Mouse (Mus musculus): ENCODE measurements at regions not wholly inside any gene's neighbourhood (a gene's known extent, or its start where the extent isn't known, plus 50 kb on each side); places are given as distances from the start of the nearest gene placed in this dataset.
A peak's percentile ranks its signal among the peaks of the same experiment; 100 is the strongest.

DNA sequence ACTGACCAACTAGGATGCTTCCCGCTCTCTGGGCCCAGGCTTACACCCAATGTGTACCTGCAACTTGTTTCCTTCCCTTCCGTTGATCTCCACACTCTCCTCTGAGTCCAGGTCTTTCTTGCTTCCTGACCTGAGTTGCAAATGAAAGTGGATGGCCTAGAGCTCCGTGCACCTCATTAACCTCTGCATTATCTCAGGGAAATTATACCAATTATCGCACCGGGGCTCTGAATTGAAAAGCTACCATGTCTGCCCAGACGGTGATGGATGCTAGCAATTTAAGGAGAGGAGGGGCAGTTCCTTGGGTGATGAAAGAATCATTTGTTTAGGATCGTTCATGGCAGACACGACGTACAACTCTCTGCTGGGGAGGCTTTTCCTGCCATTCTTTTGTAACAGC lies 460.4 kb upstream of the Cdh11 start:
- Histone ChIP-seq H3K9ac (replicated peaks; ENCODE audit: low read length) (no peak overlapping the region), H3K4me1 (ENCODE audit: insufficient read depth, low read length) (no peaks in the 10 kb centered on the region), H3K27me3 (ENCODE audit: insufficient read depth, low read length) (no peaks in the 10 kb centered on the region), H3K4me3 (ENCODE audit: low read length) (no peak overlapping the region), H3K36me3 (ENCODE audit: insufficient read depth, low read length) (no peaks in the 10 kb centered on the region), H3K4me2 (ENCODE audit: low read depth, low read length) (no peak overlapping the region), H3K27ac (no peak overlapping the region), H3K9me3 (ENCODE audit: low read length) (no peaks in the 10 kb centered on the region)
- 27% methylated on average over 9 of the region's 9 CpGs for WGBS
- ATAC-seq (no peak), DNase-seq (ENCODE audit: low spot score) (peak; percentile 2)
- no peak for TF ChIP-seq CTCF (IDR thresholded peaks at IDR 0.05; ENCODE audit: low read depth)

DNA sequence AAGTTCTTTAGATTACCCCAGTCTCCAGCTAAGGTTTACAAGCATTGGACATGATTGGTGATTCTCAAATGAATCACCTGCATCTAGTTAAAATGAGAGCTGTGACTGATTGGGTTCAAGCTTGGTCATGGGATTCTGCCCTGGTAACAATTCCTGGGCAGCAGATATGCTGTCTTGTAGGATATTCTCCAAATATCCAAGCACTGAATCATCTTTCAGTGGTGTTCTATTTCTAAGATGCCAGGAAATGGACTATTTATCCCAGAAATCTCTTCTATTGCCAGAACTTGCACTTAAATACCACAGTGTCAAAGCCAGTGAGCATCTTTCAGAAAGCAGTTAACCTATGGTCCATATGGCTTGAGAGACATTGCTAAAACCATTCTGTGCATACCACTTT lies 475.8 kb upstream of the Cdh11 start:
- no peak overlapping the region for H3K9ac ChIP-seq (replicated peaks; ENCODE audit: low read length)
- DNase-seq (ENCODE audit: low spot score): no peak
- no peak overlapping the region for H3K4me2 ChIP-seq (ENCODE audit: low read depth, low read length)
- H3K4me1 ChIP-seq (ENCODE audit: insufficient read depth, low read length): no peaks in the 10 kb centered on the region
- ATAC-seq: no peak
- H3K27ac ChIP-seq: no peak overlapping the region
- H3K27me3 ChIP-seq (ENCODE audit: insufficient read depth, low read length): no peaks in the 10 kb centered on the region
- H3K4me3 ChIP-seq (ENCODE audit: low read length): no peak overlapping the region
- H3K36me3 ChIP-seq (ENCODE audit: insufficient read depth, low read length): no peaks in the 10 kb centered on the region
- TF ChIP-seq CTCF (IDR thresholded peaks at IDR 0.05; ENCODE audit: low read depth): no peak
- no peaks in the 10 kb centered on the region for H3K9me3 ChIP-seq (ENCODE audit: low read length)

DNA sequence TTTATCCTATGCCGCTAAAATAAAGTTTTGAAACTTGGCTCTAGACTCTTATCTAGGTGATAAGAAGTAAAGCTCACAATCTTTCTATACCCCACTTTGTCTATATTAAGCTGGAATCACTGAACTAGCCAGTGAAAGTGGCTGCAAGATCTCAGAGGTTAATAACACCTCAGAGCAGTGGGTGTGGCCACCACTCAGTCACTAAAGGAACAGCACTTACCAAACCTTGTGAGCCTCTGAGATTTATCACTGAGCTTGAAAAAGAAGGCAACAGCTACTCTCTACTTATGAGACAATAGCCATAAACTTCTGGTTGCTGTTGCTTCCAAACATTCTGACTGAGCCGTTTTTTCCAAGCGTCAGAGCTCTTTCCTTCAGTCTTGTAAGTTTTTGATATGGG lies 484.6 kb upstream of the Cdh11 start:
- no peaks in the 10 kb centered on the region for H3K27me3 ChIP-seq (ENCODE audit: insufficient read depth, low read length)
- no peaks in the 10 kb centered on the region for H3K36me3 ChIP-seq (ENCODE audit: insufficient read depth, low read length)
- H3K27ac ChIP-seq: peak overlapping the region; percentile 54; the same call in 1 of the 2 replicates
- 88% methylated on average over 3 of the region's 3 CpGs for WGBS
- no peak overlapping the region for H3K4me3 ChIP-seq (ENCODE audit: low read length)
- H3K9ac ChIP-seq (replicated peaks; ENCODE audit: low read length): no peak overlapping the region
- no peak for DNase-seq (ENCODE audit: low spot score)
- ATAC-seq: no peak
- no peak for TF ChIP-seq CTCF (IDR thresholded peaks at IDR 0.05; ENCODE audit: low read depth)
- H3K4me2 ChIP-seq (ENCODE audit: low read depth, low read length): no peak overlapping the region
- no peaks in the 10 kb centered on the region for H3K9me3 ChIP-seq (ENCODE audit: low read length)
- H3K4me1 ChIP-seq (ENCODE audit: insufficient read depth, low read length): no peaks in the 10 kb centered on the region

GRCm38 (mm10) chr8:103270815-103271553 lies 485.5 kb upstream of the Cdh11 start:
- peak; percentile 22; the same call in 1 of the 2 replicates for ATAC-seq
- peak overlapping the region; percentile 54; the same call in 1 of the 2 replicates for H3K27ac ChIP-seq
- DNase-seq (ENCODE audit: low spot score): peak; percentile 18

GRCm38 (mm10) chr8:103272305-103273079 lies 487.1 kb upstream of the Cdh11 start:
- TF ChIP-seq CTCF (IDR thresholded peaks at IDR 0.05; ENCODE audit: low read depth): no peak
- no peaks in the 10 kb centered on the region for H3K9me3 ChIP-seq (ENCODE audit: low read length)
- ATAC-seq: peak; percentile 95

More at GRCm38 (mm10) chr8:103270815-103271553, 485.5 kb upstream of the Cdh11 start:
- WGBS: 50% methylated on average over 9 of the region's 9 CpGs
- no peak for TF ChIP-seq CTCF (IDR thresholded peaks at IDR 0.05; ENCODE audit: low read depth)
- Histone ChIP-seq H3K9me3 (ENCODE audit: low read length) (no peaks in the 10 kb centered on the region), H3K36me3 (ENCODE audit: insufficient read depth, low read length) (no peaks in the 10 kb centered on the region), H3K4me1 (ENCODE audit: insufficient read depth, low read length) (no peaks in the 10 kb centered on the region), H3K4me3 (ENCODE audit: low read length) (no peak overlapping the region), H3K27me3 (ENCODE audit: insufficient read depth, low read length) (no peaks in the 10 kb centered on the region), H3K4me2 (ENCODE audit: low read depth, low read length) (no peak overlapping the region), H3K9ac (replicated peaks; ENCODE audit: low read length) (no peak overlapping the region)

GRCm38 (mm10) chr8:103273476-103273875 lies 488.0 kb upstream of the Cdh11 start:
- no peak for TF ChIP-seq CTCF (IDR thresholded peaks at IDR 0.05; ENCODE audit: low read depth)
- H3K27ac ChIP-seq: peak overlapping the region; percentile 55
- 95% methylated on average over 2 of the region's 2 CpGs for WGBS
- H3K9ac ChIP-seq (replicated peaks; ENCODE audit: low read length): no peak overlapping the region
- no peak for DNase-seq (ENCODE audit: low spot score)
- no peaks in the 10 kb centered on the region for H3K27me3 ChIP-seq (ENCODE audit: insufficient read depth, low read length)
- ATAC-seq: no peak
- no peak overlapping the region for H3K4me2 ChIP-seq (ENCODE audit: low read depth, low read length)
- no peaks in the 10 kb centered on the region for H3K9me3 ChIP-seq (ENCODE audit: low read length)
- no peaks in the 10 kb centered on the region for H3K4me1 ChIP-seq (ENCODE audit: insufficient read depth, low read length)
- no peak overlapping the region for H3K4me3 ChIP-seq (ENCODE audit: low read length)
- H3K36me3 ChIP-seq (ENCODE audit: insufficient read depth, low read length): no peaks in the 10 kb centered on the region

More at GRCm38 (mm10) chr8:103272305-103273079, 487.1 kb upstream of the Cdh11 start:
- Histone ChIP-seq H3K4me1 (ENCODE audit: insufficient read depth, low read length) (no peaks in the 10 kb centered on the region), H3K27me3 (ENCODE audit: insufficient read depth, low read length) (no peaks in the 10 kb centered on the region), H3K9ac (replicated peaks; ENCODE audit: low read length) (no peak overlapping the region), H3K4me2 (ENCODE audit: low read depth, low read length) (no peak overlapping the region), H3K36me3 (ENCODE audit: insufficient read depth, low read length) (no peaks in the 10 kb centered on the region), H3K4me3 (ENCODE audit: low read length) (no peak overlapping the region), H3K27ac (peak overlapping the region; percentile 55)
- WGBS: 10% methylated on average over 5 of the region's 5 CpGs
- DNase-seq (ENCODE audit: low spot score): peak; percentile 82

All from hindbrain, postnatal 0 days (tissue).